Mouse (Mus musculus) heart, embryonic 16.5 days (tissue): Measurements from ENCODE around the gene Igll1. TPM values are rescaled to one million over a fixed set of nuclear protein-coding genes. Genes with fewer than 3 reads are reported as not detected.
"Not testable (repeated sequence)": the region's sequence is repeated elsewhere in the genome, so short reads cannot be mapped to it uniquely, and the experiment has no call there.

Source experiments
- ATAC-seq: fragments of 200-750 bp; cut with Nextera tagmentation; replicated peaks from 2 replicates; pipeline ENCODE4 v1.8.0; 2017; ENCODE audit warnings: moderate number of reproducible peaks; ENCODE audit not compliant: insufficient read depth, low FRiP score; ENCODE audit errors: extremely low read depth
- H3K27ac ChIP-seq: fragments of 300-500 bp; sonication (generic); 2 replicates; pipeline ENCODE4 v1.5.1; 2014; ENCODE audit warnings: mild to moderate bottlenecking, low read length, control low read depth, moderate library complexity
- H3K27me3 ChIP-seq: fragments of 300-500 bp; sonication (generic); 2 replicates; pipeline ENCODE4 v1.6.1; 2014; ENCODE audit warnings: low read length, mixed read lengths; ENCODE audit not compliant: control insufficient read depth, insufficient read depth
- H3K36me3 ChIP-seq: fragments of 300-500 bp; sonication (generic); 2 replicates; pipeline ENCODE4 v1.6.1; 2014; ENCODE audit not compliant: control insufficient read depth, insufficient read depth
- H3K4me1 ChIP-seq: fragments of 300-500 bp; sonication (generic); 2 replicates; pipeline ENCODE4 v1.6.1; 2014; ENCODE audit warnings: low read length, mixed read lengths; ENCODE audit not compliant: control insufficient read depth, insufficient read depth
- H3K4me2 ChIP-seq: fragments of 300-500 bp; sonication (generic); 2 replicates; pipeline ENCODE4 v1.6.1; 2014; ENCODE audit warnings: low read depth, mild to moderate bottlenecking, control low read depth, low read length
- H3K4me3 ChIP-seq: fragments of 300-500 bp; sonication (generic); 2 replicates; pipeline ENCODE4 v1.5.1; 2014; ENCODE audit warnings: mild to moderate bottlenecking, control low read depth, low read length
- H3K9ac ChIP-seq: fragments of 300-500 bp; sonication (generic); 2 replicates; pipeline ENCODE4 v1.6.1; 2014; ENCODE audit warnings: low read length, control low read depth
- H3K9me3 ChIP-seq: fragments of 300-500 bp; sonication (generic); replicated peaks from 2 replicates; pipeline ENCODE4 v1.6.1; 2016; ENCODE audit warnings: low read length; ENCODE audit not compliant: control insufficient read depth
- WGBS: fragments of 180-500 bp; shearing (Covaris S2); extraction: QIAGEN DNeasy Blood & Tissue Kit; methylation state at CpG from one replicate; pipeline ENCODE4 v1.1.7; 2014; 5-methylcytosine and 5-hydroxymethylcytosine counted together
- polyA plus RNA-seq: library from polyadenylated mRNA; unstranded; fragments of >200 nt; fragmentation: Nextera tagmentation; extraction: Ambion mirVana; gene quantifications from 2 replicates; pipeline ENCODE4 v1.2.1, GENCODE M21; 2015

Gene Igll1
- polyA plus RNA-seq, 1 experiment from 2014 or later = not detected

- Histone ChIP-seq H3K4me3 (no peak overlapping the region), H3K4me2 (no peak overlapping the region), H3K9me3 (no peaks in the 10 kb centered on the region), H3K4me1 (no peaks in the 10 kb centered on the region), H3K27me3 (no peaks in the 10 kb centered on the region), H3K27ac (no peak overlapping the region), H3K9ac (no peak overlapping the region), H3K36me3 (no peaks in the 10 kb centered on the region)
- ATAC-seq = no peak
- 66% methylated on average over 13 of the region's 13 CpGs for WGBS
These were observed 6.9 kb downstream of the Igll1 start for GRCm38 (mm10) chr16:16856731-16857476.

GRCm38 (mm10) chr16:16856054-16856453 is 7.7 kb downstream of the Igll1 start:
- not testable (repeated sequence) for H3K9me3 ChIP-seq, H3K9ac ChIP-seq, H3K4me2 ChIP-seq, H3K4me1 ChIP-seq, ATAC-seq, H3K27me3 ChIP-seq, H3K36me3 ChIP-seq, H3K27ac ChIP-seq, H3K4me3 ChIP-seq
- 83% methylated on average over 9 of the region's 9 CpGs for WGBS

GRCm38 (mm10) chr16:16855541-16855940 is 8.2 kb downstream of the Igll1 start:
- no peak for ATAC-seq
- Histone ChIP-seq H3K4me3 (no peak overlapping the region), H3K4me1 (no peaks in the 10 kb centered on the region), H3K9me3 (no peaks in the 10 kb centered on the region), H3K4me2 (no peak overlapping the region), H3K27me3 (no peaks in the 10 kb centered on the region), H3K27ac (no peak overlapping the region), H3K9ac (no peak overlapping the region), H3K36me3 (no peaks in the 10 kb centered on the region)
- 90% methylated on average over 1 of the region's 1 CpGs for WGBS

- no peaks in the 10 kb centered on the region for H3K36me3 ChIP-seq
- H3K27ac ChIP-seq = no peak overlapping the region
- no peak overlapping the region for H3K9ac ChIP-seq
- no peaks in the 10 kb centered on the region for H3K4me1 ChIP-seq
- no peak overlapping the region for H3K4me2 ChIP-seq
- H3K27me3 ChIP-seq = no peaks in the 10 kb centered on the region
- H3K9me3 ChIP-seq = no peaks in the 10 kb centered on the region
- WGBS = 25% methylated on average over 6 of the region's 6 CpGs
- H3K4me3 ChIP-seq = no peak overlapping the region
- ATAC-seq = no peak
These were observed 8.9 kb downstream of the Igll1 start for GRCm38 (mm10) chr16:16854836-16855235.

GRCm38 (mm10) chr16:16852411-16852810 is 11.4 kb downstream of the Igll1 start:
- Histone ChIP-seq H3K36me3 (no peaks in the 10 kb centered on the region), H3K27me3 (no peaks in the 10 kb centered on the region), H3K4me1 (no peaks in the 10 kb centered on the region), H3K4me3 (no peak overlapping the region), H3K9ac (no peak overlapping the region), H3K4me2 (no peak overlapping the region), H3K27ac (no peak overlapping the region), H3K9me3 (no peaks in the 10 kb centered on the region)
- no peak for ATAC-seq
- 82% methylated on average over 3 of the region's 3 CpGs for WGBS

GRCm38 (mm10) chr16:16849196-16849595 is 14.6 kb downstream of the Igll1 start:
- H3K27me3 ChIP-seq = no peaks in the 10 kb centered on the region
- H3K4me1 ChIP-seq = no peaks in the 10 kb centered on the region
- H3K4me2 ChIP-seq = no peak overlapping the region
- no peaks in the 10 kb centered on the region for H3K9me3 ChIP-seq
- H3K9ac ChIP-seq = no peak overlapping the region
- H3K4me3 ChIP-seq = no peak overlapping the region
- no peaks in the 10 kb centered on the region for H3K36me3 ChIP-seq
- ATAC-seq = no peak
- no peak overlapping the region for H3K27ac ChIP-seq

GRCm38 (mm10) chr16:16829671-16830070 is 34.1 kb downstream of the Igll1 start:
- Histone ChIP-seq H3K36me3 (no peaks in the 10 kb centered on the region), H3K9ac (no peak overlapping the region), H3K27me3 (no peaks in the 10 kb centered on the region), H3K4me2 (peak overlapping the region; percentile 86), H3K4me1 (no peaks in the 10 kb centered on the region), H3K27ac (no peak overlapping the region), H3K9me3 (no peaks in the 10 kb centered on the region), H3K4me3 (no peak overlapping the region)
- no peak for ATAC-seq
- 84% methylated on average over 3 of the region's 3 CpGs for WGBS

- Histone ChIP-seq H3K4me3 (peak within 1 kb of the TSS; percentile 54), H3K36me3 (no peaks in the 10 kb centered on the region), H3K4me1 (no peaks in the 10 kb centered on the region), H3K9me3 (no peaks in the 10 kb centered on the region), H3K27ac (no peak within 1 kb of the TSS), H3K9ac (peak within 1 kb of the TSS; percentile 37), H3K4me2 (peak within 1 kb of the TSS; percentile 86), H3K27me3 (no peaks in the 10 kb centered on the region)
- peak; percentile 14; the same call in 1 of the 2 replicates for ATAC-seq
- 6% methylated on average over 33 of the region's 33 CpGs for WGBS
These were observed 34.8 kb downstream of the Igll1 start, which contains the start of gene Spag6l for GRCm38 (mm10) chr16:16828757-16829615. Spag6l (minus strand) TSS chr16:16829456.

GRCm38 (mm10) chr16:16826223-16826622 is 37.6 kb downstream of the Igll1 start:
- no peak overlapping the region for H3K4me3 ChIP-seq
- WGBS = 93% methylated on average over 2 of the region's 2 CpGs
- H3K36me3 ChIP-seq = no peaks in the 10 kb centered on the region
- H3K9me3 ChIP-seq = no peaks in the 10 kb centered on the region
- no peaks in the 10 kb centered on the region for H3K4me1 ChIP-seq
- ATAC-seq = no peak
- H3K27me3 ChIP-seq = no peaks in the 10 kb centered on the region
- H3K4me2 ChIP-seq = no peak overlapping the region
- H3K9ac ChIP-seq = no peak overlapping the region
- no peak overlapping the region for H3K27ac ChIP-seq
